Mouse (Mus musculus) urinary bladder, postnatal 25 days (tissue): ENCODE results near the gene Idh2.

Experiments
- DNase-seq: peaks from one replicate; pipeline ENCODE4 v3.0.0; 2022; ENCODE audit warnings: low spot score

The Idh2 gene

DNA sequence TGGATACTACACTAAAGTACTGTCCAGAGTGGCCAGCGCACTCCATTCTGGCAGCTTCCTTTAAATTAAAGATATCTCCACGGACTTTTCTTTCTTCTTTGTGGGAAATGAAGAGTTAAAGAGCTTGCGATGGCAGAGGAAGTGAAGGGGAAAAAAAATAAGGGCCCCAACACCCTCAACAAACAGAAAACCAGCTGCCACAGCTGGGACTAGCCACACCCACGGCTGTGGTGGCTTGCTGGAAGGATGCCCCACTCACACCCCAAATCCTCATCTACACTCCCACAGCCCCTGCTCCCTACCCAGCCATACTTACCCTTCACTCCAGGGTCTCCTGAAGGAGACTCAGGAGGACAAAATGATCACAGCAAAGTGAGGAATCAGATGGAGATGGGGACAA lies 7.9 kb upstream of the Idh2 start:
- no peak for DNase-seq

DNA sequence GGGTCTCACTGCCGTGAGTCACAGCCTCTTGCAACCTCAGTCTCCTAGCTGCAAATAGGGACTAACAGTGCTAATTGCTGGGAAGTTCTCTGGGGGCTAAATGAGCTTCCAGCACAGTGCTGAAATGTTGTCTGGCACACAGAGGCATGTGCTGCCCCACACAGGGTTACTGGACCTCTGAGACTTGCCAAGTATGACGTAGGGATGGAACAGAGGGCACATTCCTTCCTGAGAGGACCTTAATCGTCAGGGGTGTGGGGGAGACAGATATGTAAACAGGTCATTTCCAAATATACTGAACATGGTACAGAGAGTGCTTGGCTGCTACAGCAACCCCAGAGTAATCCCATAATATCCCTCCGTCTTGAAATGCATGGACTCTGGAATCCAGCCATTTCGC lies 5.9 kb upstream of the Idh2 start:
- no peak for DNase-seq

- DNase-seq, result no peak
Observed at GRCm38 (mm10) chr7:80119198-80119597, 4.0 kb upstream of the Idh2 start.

GRCm38 (mm10) chr7:80116158-80116557 lies 966 bp upstream of the Idh2 start:
- no peak for DNase-seq

GRCm38 (mm10) chr7:80114451-80115223 lies 555 bp downstream of the Idh2 start:
- DNase-seq, result peak; percentile 38

GRCm38 (mm10) chr7:80113989-80114388 lies 1.2 kb downstream of the Idh2 start:
- DNase-seq, result no peak

DNA sequence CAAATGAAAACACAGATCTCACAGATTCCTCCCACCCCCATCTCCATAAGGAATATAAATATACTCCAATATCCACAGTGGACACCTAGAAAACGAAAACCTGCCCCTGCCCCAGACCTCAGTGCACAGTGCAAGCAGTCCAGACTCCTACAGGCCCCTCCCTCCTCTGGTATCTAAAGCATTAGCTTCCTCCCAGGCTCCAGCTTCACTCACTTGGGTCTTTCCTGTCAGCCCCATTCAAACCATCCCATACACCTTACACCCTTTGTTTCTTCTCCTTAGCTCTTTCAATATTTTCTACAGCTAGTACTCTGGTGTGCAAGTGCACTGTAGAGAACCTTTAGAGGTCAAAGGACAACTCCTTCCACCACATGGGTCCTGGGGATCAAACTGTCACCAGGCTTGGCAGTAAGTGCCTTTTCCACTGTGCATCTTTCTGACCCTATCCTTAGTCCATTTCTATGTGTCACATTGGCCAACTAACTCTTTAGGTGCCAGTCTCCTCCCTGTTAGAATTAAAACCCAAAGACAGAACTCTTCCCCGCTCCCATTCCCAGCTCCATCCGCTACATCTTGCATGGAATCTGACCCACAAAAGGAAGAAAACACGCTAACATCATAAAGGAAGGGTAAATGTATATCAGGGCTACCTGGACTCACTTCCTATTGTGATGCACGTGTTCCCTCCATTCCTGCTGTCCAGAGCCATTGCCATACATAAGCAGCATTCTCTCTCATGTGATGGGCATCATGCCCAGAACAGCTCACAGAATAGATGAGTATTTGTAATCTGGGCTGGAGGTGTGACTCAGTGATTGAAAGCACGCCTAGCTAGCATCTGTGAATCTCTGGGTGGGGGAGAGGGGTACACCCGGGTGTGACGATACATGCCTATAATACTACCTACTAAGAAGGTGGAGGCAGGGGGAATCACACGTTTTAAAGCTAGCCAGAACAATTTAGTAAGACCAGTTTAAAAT lies 3.8 kb downstream of the Idh2 start:
- no peak for DNase-seq

DNA sequence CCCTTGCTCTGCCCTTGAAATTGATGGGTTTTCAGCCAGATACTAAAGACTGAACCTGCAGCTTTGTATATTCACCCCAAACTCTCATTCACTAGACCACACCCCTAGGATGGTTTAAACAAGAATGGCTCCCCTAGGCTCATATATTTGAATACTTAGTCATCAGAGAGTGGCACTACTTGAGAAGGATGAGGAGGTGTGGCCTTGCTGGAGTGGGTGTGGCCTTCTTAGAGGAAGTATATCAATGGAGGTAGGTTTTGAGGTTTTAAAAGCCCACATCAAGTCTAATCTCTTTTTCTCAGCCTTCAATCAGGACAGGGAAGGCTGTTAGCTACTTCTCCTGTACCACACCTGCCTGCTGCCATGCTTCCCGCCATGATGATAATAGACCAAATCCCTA lies 8.8 kb downstream of the Idh2 start:
- DNase-seq, result no peak

GRCm38 (mm10) chr7:80105637-80106390 lies 9.4 kb downstream of the Idh2 start:
- no peak for DNase-seq

GRCm38 (mm10) chr7:80103335-80103734 lies 11.9 kb downstream of the Idh2 start:
- DNase-seq, result no peak

- DNase-seq, result no peak
Observed at GRCm38 (mm10) chr7:80098389-80098976, 16.7 kb downstream of the Idh2 start.

- DNase-seq, result no peak
Observed at GRCm38 (mm10) chr7:80095598-80096309, 19.4 kb downstream of the Idh2 start.

DNA sequence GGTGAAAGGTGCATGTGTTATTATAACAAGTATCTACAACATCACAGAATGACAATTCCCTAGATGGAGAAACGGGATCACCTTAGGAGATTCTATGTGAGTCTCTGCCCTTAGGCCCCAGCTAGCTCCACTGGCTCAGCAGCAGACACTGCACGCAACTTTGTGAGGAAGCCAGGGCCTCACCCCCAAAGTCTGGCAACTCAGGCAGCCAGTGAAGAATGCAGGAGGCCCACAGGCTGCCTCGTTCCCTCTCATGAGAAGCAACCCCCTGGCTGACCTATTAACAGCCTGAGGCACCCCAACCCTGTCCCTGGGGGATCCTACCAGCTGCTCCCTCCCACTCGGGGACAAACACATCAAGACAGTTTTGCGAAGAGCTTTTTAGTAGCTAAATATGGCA lies 20.7 kb downstream of the Idh2 start:
- DNase-seq, result no peak

DNA sequence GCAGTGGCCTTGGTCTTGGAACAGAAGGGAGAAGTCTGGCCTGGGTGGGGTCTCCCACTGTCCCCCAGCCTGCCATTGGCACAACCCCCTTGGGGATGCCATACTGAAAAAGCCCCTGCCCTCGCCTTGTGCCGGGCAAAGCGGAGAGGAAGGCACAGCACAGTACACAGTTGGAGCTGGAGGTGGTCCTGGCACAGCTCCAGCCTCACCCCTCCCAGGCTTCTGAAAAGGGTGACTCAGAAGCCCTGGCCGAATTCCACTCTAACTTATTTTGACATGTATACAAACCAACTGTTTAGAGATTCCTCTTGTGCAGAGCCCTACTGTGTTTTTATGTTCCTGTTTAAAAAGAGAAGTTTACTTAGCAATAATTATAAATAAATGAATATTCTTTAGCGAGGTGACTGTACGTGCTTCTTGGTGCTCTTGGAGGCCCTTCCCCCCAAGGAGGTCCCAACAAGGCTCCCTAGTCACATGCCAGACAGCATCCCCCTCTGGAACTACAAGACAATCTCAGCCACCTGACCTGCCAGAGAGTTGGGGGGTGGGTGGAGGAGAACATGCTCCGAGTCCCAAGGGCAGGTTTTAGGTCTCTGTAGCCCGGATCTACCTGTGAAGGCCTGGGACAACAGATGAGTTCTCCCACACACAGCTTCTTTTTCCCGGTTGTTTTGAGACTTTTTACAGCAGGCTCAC lies 22.7 kb downstream of the Idh2 start:
- peak; percentile 70 for DNase-seq

GRCm38 (mm10) chr7:80091866-80092210 lies 23.4 kb downstream of the Idh2 start:
- no peak for DNase-seq

DNA sequence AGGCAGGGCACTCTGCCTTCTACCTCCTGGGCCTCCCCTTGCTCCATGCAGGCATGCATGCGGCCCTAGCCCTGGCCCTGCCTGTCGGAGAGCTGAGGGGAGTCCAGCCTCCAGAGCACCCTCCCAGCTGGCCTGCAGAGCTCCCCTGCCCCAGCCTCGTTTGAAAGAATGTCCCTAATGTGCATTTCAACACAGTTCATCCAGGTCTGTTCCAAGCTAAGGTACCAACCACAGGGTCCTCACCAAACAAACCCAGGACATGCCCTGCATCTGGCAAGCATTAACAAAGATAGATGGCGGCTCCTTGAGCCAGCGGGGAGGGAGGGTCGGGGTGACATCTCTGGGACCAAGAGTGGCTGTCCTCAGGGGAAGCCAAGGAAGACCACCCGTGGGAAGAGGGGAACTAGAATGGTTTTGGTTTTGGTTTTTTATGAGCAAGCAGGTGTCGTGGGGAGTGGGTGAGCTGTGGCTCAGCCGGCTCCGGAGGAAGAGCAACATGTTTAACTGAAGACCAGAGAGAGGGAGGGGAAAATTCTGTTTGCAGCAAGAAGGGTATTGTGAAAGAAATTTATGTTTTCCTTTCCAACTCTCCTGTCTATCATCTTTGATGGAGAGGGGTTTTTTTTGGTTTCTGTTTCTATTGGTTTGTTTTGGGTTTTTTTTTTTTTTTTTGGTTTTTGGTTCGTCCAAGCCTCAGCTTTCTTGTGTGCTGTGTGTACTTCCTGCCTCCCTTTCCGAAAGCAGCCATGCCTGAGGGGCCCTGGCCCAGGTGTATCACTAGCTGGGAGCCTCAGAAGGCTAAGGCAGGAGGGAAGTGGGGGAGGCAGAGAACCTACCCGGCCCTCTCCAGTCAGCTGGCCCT lies 24.0 kb downstream of the Idh2 start:
- DNase-seq, result no peak

- no peak for DNase-seq
Observed at GRCm38 (mm10) chr7:80090191-80091003, 24.8 kb downstream of the Idh2 start.

DNA sequence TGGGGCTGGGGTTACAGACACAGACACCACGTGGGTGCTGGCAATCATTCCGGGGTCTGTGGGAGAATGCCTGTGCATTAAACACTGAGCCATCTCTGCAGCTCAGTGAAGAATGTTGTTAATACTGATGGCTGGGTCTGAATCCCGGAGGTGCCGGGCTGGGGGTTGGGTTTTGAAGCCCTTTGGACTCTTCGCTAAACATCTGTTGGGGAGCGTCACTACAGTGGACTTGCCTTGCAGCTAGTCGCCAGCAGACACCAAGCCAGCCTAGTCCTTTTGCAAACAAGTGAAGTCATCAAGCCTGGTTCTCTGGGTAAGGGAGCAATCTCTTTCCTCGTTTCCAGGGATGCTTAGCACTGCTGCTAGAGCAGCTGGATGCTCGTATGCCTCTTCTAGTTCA lies 27.0 kb downstream of the Idh2 start:
- DNase-seq, result no peak
